In the genomic region with DNA sequence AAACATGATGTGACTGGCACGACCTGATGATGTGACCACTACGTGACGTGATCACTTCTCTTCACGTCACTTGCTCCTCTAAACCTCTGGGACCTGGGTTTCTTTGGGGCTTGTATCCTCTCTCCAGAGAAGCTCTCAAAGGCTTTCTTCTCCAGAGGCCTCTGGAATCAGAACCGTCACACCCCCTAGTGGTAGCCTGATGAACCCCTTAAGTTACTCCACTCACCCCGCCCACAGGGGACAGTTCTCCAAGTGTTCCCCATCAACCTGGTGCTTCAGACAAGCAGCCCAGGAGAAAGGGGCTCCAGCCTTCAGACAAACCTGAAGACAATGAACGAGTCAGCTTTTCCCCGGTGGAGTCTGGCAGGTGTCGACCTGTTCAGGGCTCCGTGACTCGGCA, we compare ENCODE assay signal across 8 mouse cellular contexts.
DNase-seq lines count a peak whose midpoint lies in the region; ATAC-seq lines count a peak whose summit lies in the region.

No protein-coding gene starts in this region.

- intact Hi-C loops in gastrocnemius, postnatal 14 days (cut with DNase I; ENCODE audit: low total_unique reads) = loop anchor here (10.0 kb wide), 1 partner anchor 651 kb away; no protein-coding TSS in a partner anchor

- peak; percentile 47 for DNase-seq in gastrocnemius, postnatal 14 days
- DNase-seq in gastrocnemius, postnatal 25 days = no peak
- DNase-seq in thymus, postnatal 4 days = peak; percentile 30
- no peak for DNase-seq in thymus, postnatal 36 days
- DNase-seq in embryo, embryonic 10 days (ENCODE audit: low spot score) = peak; percentile 74
- DNase-seq in kidney, postnatal 25 days = peak; percentile 56 to 67
- peak; percentile 25 for DNase-seq in lung, postnatal 36 days

- ATAC-seq in erythroblast, adult 5-6 weeks (replicated peaks; ENCODE audit: low FRiP score, poor library complexity, severe bottlenecking) = no peak

Comparison
In these comparisons a context has a peak if more than half of its experiments do, and no peak if none do; other contexts are left out.
1. DNase-seq: peak in gastrocnemius, postnatal 14 days (single experiment), thymus, postnatal 4 days (single experiment), embryo, embryonic 10 days (single experiment), kidney, postnatal 25 days (2 of 2) and lung, postnatal 36 days (single experiment); none in gastrocnemius, postnatal 25 days (single experiment) and thymus, postnatal 36 days (0 of 2).